Mouse (Mus musculus): ENCODE results near the gene Ell. TPM values are rescaled to one million over a fixed set of nuclear protein-coding genes. Genes with fewer than 3 reads are reported as not detected.

Ell gene
- 10 to 100 TPM; 20.5 to 24.4 TPM for total RNA-seq (2021)
- long read RNA-seq, experiment 1, transcript Ell-201 (12 exons, 3,072 nt): major isoform, 19 of 25 reads
- long read RNA-seq, experiment 1, partial matches to known transcripts: 4 of 25 reads
- long read RNA-seq, experiment 1, other reads (novel, unspliced or antisense): 2 of 25 reads
- long read RNA-seq, experiment 2, transcript Ell-201 (12 exons, 3,072 nt): major isoform, 19 of 35 reads
- long read RNA-seq, experiment 2, partial matches to known transcripts: 5 of 35 reads
- long read RNA-seq, experiment 2, other reads (novel, unspliced or antisense): 11 of 35 reads

- DNase-seq (ENCODE audit: low spot score in 2 of 2): peak; percentile 99
- no peak for TF ChIP-seq CTCF (conservative IDR thresholded peaks at IDR 0.05)
- H3K27ac ChIP-seq: peak within 1 kb of the TSS; percentile 96
- H3K4me3 ChIP-seq: peak within 1 kb of the TSS; percentile 99
Measured at GRCm38 (mm10) chr8:70539077-70539813, at the start of gene Ell. Gene Ell, plus strand, starts transcription at chr8:70539457.

GRCm38 (mm10) chr8:70489576-70489975 lies 49.7 kb upstream of the Ell start:
- DNase-seq (ENCODE audit: low spot score in 2 of 2): no peak
- Histone ChIP-seq H3K27ac (no peak overlapping the region), H3K4me3 (peak overlapping the region; percentile 28)
- no peak for TF ChIP-seq CTCF (conservative IDR thresholded peaks at IDR 0.05)

- DNase-seq (ENCODE audit: low spot score in 2 of 2): no peak
- TF ChIP-seq CTCF (conservative IDR thresholded peaks at IDR 0.05): no peak
- Histone ChIP-seq H3K27ac (no peak overlapping the region), H3K4me3 (no peak overlapping the region)
Measured at GRCm38 (mm10) chr8:70490061-70490879, 49.0 kb upstream of the Ell start.

GRCm38 (mm10) chr8:70490880-70491495 lies 48.3 kb upstream of the Ell start:
- no peak for TF ChIP-seq CTCF (conservative IDR thresholded peaks at IDR 0.05)
- DNase-seq (ENCODE audit: low spot score in 2 of 2): no peak
- Histone ChIP-seq H3K27ac (no peak overlapping the region), H3K4me3 (no peak overlapping the region)

GRCm38 (mm10) chr8:70492664-70493640 lies 46.3 kb upstream of the Ell start, which contains the start of gene Crlf1:
Gene Crlf1, plus strand, starts transcription at chr8:70493158.
- H3K27ac ChIP-seq: peak within 1 kb of the TSS; percentile 89
- no peak for DNase-seq (ENCODE audit: low spot score in 2 of 2)
- H3K4me3 ChIP-seq: peak within 1 kb of the TSS; percentile 55
- no peak for TF ChIP-seq CTCF (conservative IDR thresholded peaks at IDR 0.05)

- no peak for DNase-seq (ENCODE audit: low spot score in 2 of 2)
- peak overlapping the region; percentile 55 for H3K4me3 ChIP-seq
- no peak for TF ChIP-seq CTCF (conservative IDR thresholded peaks at IDR 0.05)
- peak overlapping the region; percentile 89 for H3K27ac ChIP-seq
Measured at GRCm38 (mm10) chr8:70493692-70494415, 45.4 kb upstream of the Ell start.

GRCm38 (mm10) chr8:70494416-70494945 lies 44.8 kb upstream of the Ell start:
- H3K27ac ChIP-seq: peak overlapping the region; percentile 56
- H3K4me3 ChIP-seq: peak overlapping the region; percentile 55
- DNase-seq (ENCODE audit: low spot score in 2 of 2): no peak
- no peak for TF ChIP-seq CTCF (conservative IDR thresholded peaks at IDR 0.05)

GRCm38 (mm10) chr8:70495001-70495770 lies 44.1 kb upstream of the Ell start:
- no peak for TF ChIP-seq CTCF (conservative IDR thresholded peaks at IDR 0.05)
- Histone ChIP-seq H3K27ac (0 out of 2 replicates have a peak overlapping the region, but pooled peaks have one; percentile 56), H3K4me3 (peak overlapping the region; percentile 55)
- DNase-seq (ENCODE audit: low spot score in 2 of 2): no peak

- no peak for DNase-seq (ENCODE audit: low spot score in 2 of 2)
- no peak for TF ChIP-seq CTCF (conservative IDR thresholded peaks at IDR 0.05)
- H3K4me3 ChIP-seq: no peak overlapping the region
- H3K27ac ChIP-seq: no peak overlapping the region
Measured at GRCm38 (mm10) chr8:70495771-70496062, 43.5 kb upstream of the Ell start.

All from layer of hippocampus, adult 2 months (tissue).